Mouse (Mus musculus): ENCODE measurements around the gene Kiss1r. TPM values are rescaled to one million over a fixed set of nuclear protein-coding genes. Genes with fewer than 3 reads are reported as not detected.
"Not testable (repeated sequence)": the region's sequence is repeated elsewhere in the genome, so short reads cannot be mapped to it uniquely, and the experiment has no call there.

The Kiss1r gene
- polyA plus RNA-seq, 1 experiment from 2014 or later: 3.7 TPM

DNA sequence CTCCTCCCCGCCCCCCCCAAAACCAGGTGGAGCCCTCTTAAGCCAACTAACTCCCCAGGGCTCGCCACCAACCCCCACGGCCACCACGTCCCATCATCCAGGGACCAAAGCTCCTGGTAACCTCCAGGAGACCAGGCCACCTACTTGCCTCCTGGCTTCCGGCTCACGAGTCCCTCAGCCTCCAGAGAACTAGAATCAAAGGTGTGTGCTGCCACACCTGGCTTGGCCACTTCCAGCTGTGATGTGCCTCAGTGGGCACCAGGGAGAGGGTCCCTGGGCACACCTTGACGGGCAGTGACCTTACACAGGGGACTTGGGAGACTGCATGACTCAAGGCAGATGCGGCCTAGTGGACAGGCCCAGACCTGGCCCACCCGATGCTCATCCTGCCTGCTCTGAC lies 38.9 kb downstream of the Kiss1r start:
- 77% methylated on average over 9 of the region's 9 CpGs for WGBS
- H3K27ac ChIP-seq (ENCODE audit: low read depth, low read length): no peak overlapping the region
- ATAC-seq: no peak
- peaks cover 10% of the 10 kb centered on the region; the same call in 1 of the 2 replicates for H3K36me3 ChIP-seq (ENCODE audit: control insufficient read depth, insufficient read depth, low read length)
- no peak overlapping the region for H3K9ac ChIP-seq (ENCODE audit: low read depth, low read length)
- no peak overlapping the region for H3K4me3 ChIP-seq (ENCODE audit: low read length)
- H3K4me2 ChIP-seq (ENCODE audit: low read length): no peak overlapping the region
- H3K9me3 ChIP-seq (ENCODE audit: control insufficient read depth, low read length): no peaks in the 10 kb centered on the region
- no peaks in the 10 kb centered on the region for H3K27me3 ChIP-seq (replicated peaks; ENCODE audit: control insufficient read depth, insufficient read depth, low read length)
- H3K4me1 ChIP-seq (ENCODE audit: control insufficient read depth, insufficient read depth, low read depth, low read length): peaks cover 3% of the 10 kb centered on the region

DNA sequence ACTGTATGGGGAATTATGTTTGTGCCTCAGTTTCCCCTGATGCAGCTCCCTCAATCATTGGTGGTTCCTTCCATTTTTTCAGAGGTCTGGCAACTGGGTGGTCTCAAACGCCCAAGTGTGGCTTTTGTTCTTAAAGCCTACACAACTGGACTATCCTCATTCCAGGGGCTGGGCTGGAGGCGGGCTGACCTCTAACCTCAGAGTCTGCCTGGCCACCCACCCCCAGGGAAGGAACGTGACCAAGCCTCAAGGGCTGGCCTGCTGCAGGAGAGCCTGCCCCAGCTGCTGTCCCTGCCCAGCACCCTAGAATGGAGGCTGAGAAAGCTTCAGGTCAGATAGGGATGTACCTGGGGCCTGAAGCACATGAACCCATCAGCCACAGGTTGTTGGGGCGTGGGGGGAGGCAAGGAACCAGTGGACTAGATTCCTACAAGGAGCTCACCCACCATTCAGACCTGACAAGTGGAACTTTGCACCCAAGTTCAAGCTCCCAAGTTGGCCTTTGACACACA lies 39.9 kb downstream of the Kiss1r start:
- no peak overlapping the region for H3K9ac ChIP-seq (ENCODE audit: low read depth, low read length)
- no peak for ATAC-seq

DNA sequence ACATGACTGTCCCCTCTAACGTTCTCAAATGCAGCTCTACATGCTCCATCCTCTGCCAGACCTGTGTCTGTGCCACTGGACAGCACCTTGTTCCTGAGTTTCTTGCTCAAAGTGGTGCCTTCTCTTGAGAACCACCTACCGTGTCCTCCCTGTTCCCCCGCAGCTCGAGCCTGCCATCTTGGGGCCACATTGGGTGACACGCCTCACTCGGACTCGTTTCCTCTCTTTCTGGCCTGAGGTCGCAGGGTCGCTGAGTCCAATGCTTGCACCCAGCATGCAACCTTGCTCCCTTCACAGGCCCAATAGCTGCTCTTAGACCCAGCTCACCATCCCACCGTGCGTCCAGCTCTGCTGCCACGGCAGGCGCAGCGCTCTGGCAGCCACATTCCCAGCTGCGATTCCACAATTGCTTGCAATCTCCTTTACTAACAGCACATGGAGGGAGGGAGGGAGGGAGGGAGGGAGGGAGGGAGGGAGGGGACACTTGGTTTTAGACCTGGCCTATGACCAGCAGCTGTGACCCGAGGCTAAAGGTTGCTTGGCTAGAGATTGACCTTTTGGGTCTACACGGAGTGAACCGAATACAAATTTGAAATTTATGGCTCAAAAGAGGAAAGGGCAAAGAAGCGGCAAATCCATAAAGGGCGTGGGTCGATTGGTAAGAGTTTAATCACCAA lies 41.5 kb downstream of the Kiss1r start:
- Histone ChIP-seq H3K9me3 (ENCODE audit: control insufficient read depth, low read length) (no peaks in the 10 kb centered on the region), H3K36me3 (ENCODE audit: control insufficient read depth, insufficient read depth, low read length) (peaks cover 7% of the 10 kb centered on the region; the same call in 1 of the 2 replicates), H3K27ac (ENCODE audit: low read depth, low read length) (no peak overlapping the region), H3K4me3 (ENCODE audit: low read length) (no peak overlapping the region), H3K9ac (ENCODE audit: low read depth, low read length) (no peak overlapping the region), H3K27me3 (replicated peaks; ENCODE audit: control insufficient read depth, insufficient read depth, low read length) (no peaks in the 10 kb centered on the region), H3K4me1 (ENCODE audit: control insufficient read depth, insufficient read depth, low read depth, low read length) (peaks cover 9% of the 10 kb centered on the region), H3K4me2 (ENCODE audit: low read length) (no peak overlapping the region)
- ATAC-seq: no peak
- 12% methylated on average over 21 of the region's 21 CpGs for WGBS

More for the DNA sequence above, 39.9 kb downstream of the Kiss1r start:
- Histone ChIP-seq H3K4me3 (ENCODE audit: low read length) (no peak overlapping the region), H3K4me2 (ENCODE audit: low read length) (no peak overlapping the region), H3K27ac (ENCODE audit: low read depth, low read length) (no peak overlapping the region), H3K36me3 (ENCODE audit: control insufficient read depth, insufficient read depth, low read length) (peaks cover 6% of the 10 kb centered on the region; the same call in 1 of the 2 replicates), H3K9me3 (ENCODE audit: control insufficient read depth, low read length) (no peaks in the 10 kb centered on the region), H3K27me3 (replicated peaks; ENCODE audit: control insufficient read depth, insufficient read depth, low read length) (no peaks in the 10 kb centered on the region), H3K4me1 (ENCODE audit: control insufficient read depth, insufficient read depth, low read depth, low read length) (peaks cover 9% of the 10 kb centered on the region)
- WGBS: 24% methylated on average over 4 of the region's 4 CpGs

DNA sequence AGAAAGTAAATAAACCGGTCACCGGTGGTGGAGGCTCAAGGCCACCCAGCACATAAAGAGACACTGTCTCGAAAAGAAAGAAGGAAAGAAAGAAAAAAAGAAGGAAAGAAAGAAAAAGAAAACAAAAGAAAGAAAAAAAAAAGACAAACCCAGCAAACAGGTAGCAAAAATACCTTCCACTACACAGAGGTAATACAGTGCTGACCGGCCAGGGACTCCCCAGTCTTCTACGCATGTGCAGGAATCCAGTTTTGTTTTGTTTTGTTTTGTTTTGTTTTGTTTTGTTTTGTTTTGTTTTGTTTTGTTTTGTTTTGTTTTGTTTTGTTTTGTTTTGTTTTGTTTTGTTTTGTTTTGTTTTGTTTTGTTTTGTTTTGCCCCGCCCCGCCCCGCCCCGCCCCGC lies 42.6 kb downstream of the Kiss1r start:
- not testable (repeated sequence) for H3K9me3 ChIP-seq (ENCODE audit: control insufficient read depth, low read length); H3K9ac ChIP-seq (ENCODE audit: low read depth, low read length); H3K27ac ChIP-seq (ENCODE audit: low read depth, low read length); H3K36me3 ChIP-seq (ENCODE audit: control insufficient read depth, insufficient read depth, low read length); ATAC-seq; H3K4me1 ChIP-seq (ENCODE audit: control insufficient read depth, insufficient read depth, low read depth, low read length); H3K27me3 ChIP-seq (replicated peaks; ENCODE audit: control insufficient read depth, insufficient read depth, low read length)
- Histone ChIP-seq H3K4me2 (ENCODE audit: low read length) (peak overlapping the region; percentile 33), H3K4me3 (ENCODE audit: low read length) (peak overlapping the region; percentile 69; the same call in 1 of the 2 replicates)
- WGBS: 35% methylated on average over 10 of the region's 10 CpGs

DNA sequence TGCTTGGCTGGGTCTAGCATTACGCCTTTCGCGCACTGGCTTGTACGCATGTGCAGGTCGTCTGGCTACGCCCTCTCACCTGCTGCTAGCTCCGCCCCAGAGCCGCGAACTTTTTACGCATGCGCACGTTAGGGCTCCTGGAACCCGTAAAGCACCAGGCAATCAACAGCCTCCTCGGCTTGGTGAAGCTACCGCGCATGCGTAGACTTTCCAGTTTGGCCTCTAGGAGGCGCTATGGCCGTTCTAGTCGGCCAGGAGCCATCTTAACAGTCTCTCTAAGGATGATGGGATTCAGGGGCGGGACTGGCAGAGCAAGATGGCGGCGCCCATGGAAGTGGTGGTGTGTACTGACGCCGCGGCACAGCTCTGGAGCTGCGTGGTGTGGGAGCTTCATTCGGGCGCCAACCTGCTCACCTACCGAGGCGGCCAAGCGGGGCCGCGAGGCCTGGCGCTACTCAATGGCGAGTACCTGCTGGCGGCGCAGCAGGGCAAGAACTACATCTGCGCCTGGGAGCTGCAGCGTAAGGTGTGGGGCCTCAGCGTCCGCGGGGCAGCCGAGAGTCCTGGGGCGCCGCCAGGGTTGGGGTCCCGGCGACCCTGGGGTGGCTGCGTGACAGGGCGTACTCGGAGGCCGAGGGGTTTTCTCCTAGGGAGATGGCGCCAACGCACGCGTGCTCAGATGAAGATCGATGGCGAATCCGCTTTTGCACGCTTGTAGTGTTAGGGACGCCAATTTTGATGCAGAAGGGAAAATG lies 43.3 kb downstream of the Kiss1r start, which contains the start of gene Wdr18:
Gene Wdr18 (plus strand): TSS at position 306 of the 755 bp plus-strand sequence.
- WGBS: under 1% methylated on average over 60 of the region's 61 CpGs
- Histone ChIP-seq H3K36me3 (ENCODE audit: control insufficient read depth, insufficient read depth, low read length) (peaks cover 7% of the 10 kb centered on the region; the same call in 1 of the 2 replicates), H3K9ac (ENCODE audit: low read depth, low read length) (peak within 1 kb of the TSS; percentile 78), H3K9me3 (ENCODE audit: control insufficient read depth, low read length) (no peaks in the 10 kb centered on the region), H3K27ac (ENCODE audit: low read depth, low read length) (peak within 1 kb of the TSS; percentile 76), H3K4me1 (ENCODE audit: control insufficient read depth, insufficient read depth, low read depth, low read length) (peaks cover 9% of the 10 kb centered on the region), H3K27me3 (replicated peaks; ENCODE audit: control insufficient read depth, insufficient read depth, low read length) (no peaks in the 10 kb centered on the region), H3K4me2 (ENCODE audit: low read length) (peak within 1 kb of the TSS; percentile 89), H3K4me3 (ENCODE audit: low read length) (peak within 1 kb of the TSS; percentile 69)
- ATAC-seq: peak; percentile 96

DNA sequence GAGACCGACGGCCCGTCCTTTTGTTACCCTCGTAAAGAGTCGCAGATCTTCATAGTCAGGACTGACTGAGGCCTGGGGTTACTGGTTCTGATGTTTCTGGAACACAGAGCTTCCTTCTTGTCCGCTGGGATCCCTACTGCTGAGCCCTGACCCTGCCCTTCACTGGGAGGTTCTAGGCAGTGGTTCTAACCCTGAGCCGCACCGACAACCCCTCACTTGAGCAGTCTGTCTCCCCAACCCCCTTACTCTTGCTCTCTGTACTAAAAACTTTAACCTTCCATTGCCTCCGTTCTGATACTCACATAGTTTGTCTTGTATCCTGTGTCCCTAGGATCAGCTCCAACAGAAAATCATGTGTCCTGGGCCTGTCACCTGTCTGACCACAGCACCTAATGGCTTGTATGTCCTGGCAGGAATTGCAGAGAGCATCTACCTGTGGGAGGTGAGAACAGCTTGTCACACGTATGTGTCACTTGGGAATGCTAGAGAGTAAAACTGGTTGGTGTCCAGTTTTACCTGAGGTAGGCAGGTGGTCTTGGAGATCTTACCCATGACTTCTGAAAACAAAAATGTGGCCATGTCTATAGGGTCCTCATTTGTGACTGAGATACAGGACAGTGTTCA lies 44.0 kb downstream of the Kiss1r start:
- Histone ChIP-seq H3K27ac (ENCODE audit: low read depth, low read length) (peak overlapping the region; percentile 76), H3K27me3 (replicated peaks; ENCODE audit: control insufficient read depth, insufficient read depth, low read length) (no peaks in the 10 kb centered on the region), H3K4me3 (ENCODE audit: low read length) (peak overlapping the region; percentile 69), H3K36me3 (ENCODE audit: control insufficient read depth, insufficient read depth, low read length) (peaks cover 14% of the 10 kb centered on the region), H3K4me1 (ENCODE audit: control insufficient read depth, insufficient read depth, low read depth, low read length) (peaks cover 9% of the 10 kb centered on the region), H3K9me3 (ENCODE audit: control insufficient read depth, low read length) (no peaks in the 10 kb centered on the region), H3K9ac (ENCODE audit: low read depth, low read length) (peak overlapping the region; percentile 78), H3K4me2 (ENCODE audit: low read length) (peak overlapping the region; percentile 89)
- WGBS: 18% methylated on average over 10 of the region's 10 CpGs
- no peak for ATAC-seq

DNA sequence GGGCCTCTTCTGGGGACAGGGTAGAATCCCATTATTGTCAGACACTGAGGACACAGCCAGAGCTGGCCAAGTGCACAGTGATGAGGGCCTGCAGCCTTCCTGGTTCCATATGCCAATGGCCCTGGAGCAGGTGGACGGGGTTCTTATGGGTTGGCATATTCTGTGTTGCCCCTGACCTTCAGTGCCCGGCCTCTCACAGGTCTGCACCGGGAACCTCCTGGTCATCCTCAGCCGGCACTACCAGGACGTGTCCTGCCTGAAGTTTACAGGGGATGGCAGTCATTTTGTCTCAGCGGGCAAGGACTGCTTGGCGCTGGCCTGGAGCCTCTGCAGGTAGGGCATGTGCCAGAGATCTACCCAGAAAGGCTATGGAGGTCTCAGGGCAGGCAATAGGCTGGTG lies 48.0 kb downstream of the Kiss1r start:
- ATAC-seq: no peak
- no peak overlapping the region for H3K9ac ChIP-seq (ENCODE audit: low read depth, low read length)
- no peaks in the 10 kb centered on the region for H3K9me3 ChIP-seq (ENCODE audit: control insufficient read depth, low read length)
- WGBS: 93% methylated on average over 7 of the region's 7 CpGs
- peaks cover 5% of the 10 kb centered on the region; the same call in 1 of the 2 replicates for H3K27me3 ChIP-seq (replicated peaks; ENCODE audit: control insufficient read depth, insufficient read depth, low read length)
- peaks cover 9% of the 10 kb centered on the region for H3K4me1 ChIP-seq (ENCODE audit: control insufficient read depth, insufficient read depth, low read depth, low read length)
- no peak overlapping the region for H3K4me2 ChIP-seq (ENCODE audit: low read length)
- peaks cover 32% of the 10 kb centered on the region for H3K36me3 ChIP-seq (ENCODE audit: control insufficient read depth, insufficient read depth, low read length)
- H3K27ac ChIP-seq (ENCODE audit: low read depth, low read length): no peak overlapping the region
- H3K4me3 ChIP-seq (ENCODE audit: low read length): no peak overlapping the region

DNA sequence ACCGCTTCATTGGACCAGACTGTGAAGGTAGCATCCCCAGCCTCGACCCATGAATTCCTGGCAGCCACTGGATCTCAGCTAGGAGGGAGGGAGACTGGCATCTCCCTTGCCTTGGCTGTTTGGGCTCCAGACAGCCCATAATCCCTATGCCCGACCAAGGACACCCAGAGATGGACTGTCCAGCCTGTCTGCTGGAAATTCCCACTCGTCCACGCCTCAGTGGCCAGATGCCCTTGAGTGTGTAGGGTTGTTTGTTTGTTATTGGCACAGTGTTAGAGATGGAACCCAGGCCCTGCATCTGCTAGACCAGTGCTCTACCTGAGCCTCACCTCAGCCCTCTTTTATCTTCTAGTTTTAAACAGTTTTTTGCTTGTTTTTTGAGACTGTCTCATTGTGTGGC lies 48.6 kb downstream of the Kiss1r start:
- Histone ChIP-seq H3K4me2 (ENCODE audit: low read length) (no peak overlapping the region), H3K36me3 (ENCODE audit: control insufficient read depth, insufficient read depth, low read length) (peaks cover 32% of the 10 kb centered on the region)
- 85% methylated on average over 5 of the region's 5 CpGs for WGBS

More for the DNA sequence above, 48.6 kb downstream of the Kiss1r start:
- Histone ChIP-seq H3K9ac (ENCODE audit: low read depth, low read length) (no peak overlapping the region), H3K27me3 (replicated peaks; ENCODE audit: control insufficient read depth, insufficient read depth, low read length) (peaks cover 5% of the 10 kb centered on the region; the same call in 1 of the 2 replicates), H3K4me1 (ENCODE audit: control insufficient read depth, insufficient read depth, low read depth, low read length) (peaks cover 9% of the 10 kb centered on the region), H3K4me3 (ENCODE audit: low read length) (no peak overlapping the region), H3K9me3 (ENCODE audit: control insufficient read depth, low read length) (no peaks in the 10 kb centered on the region), H3K27ac (ENCODE audit: low read depth, low read length) (no peak overlapping the region)
- ATAC-seq: no peak
